Mouse (Mus musculus): ENCODE measurements around the gene Zcwpw1.
A peak's percentile ranks its signal among the peaks of the same experiment; 100 is the strongest.

The Zcwpw1 gene

DNA sequence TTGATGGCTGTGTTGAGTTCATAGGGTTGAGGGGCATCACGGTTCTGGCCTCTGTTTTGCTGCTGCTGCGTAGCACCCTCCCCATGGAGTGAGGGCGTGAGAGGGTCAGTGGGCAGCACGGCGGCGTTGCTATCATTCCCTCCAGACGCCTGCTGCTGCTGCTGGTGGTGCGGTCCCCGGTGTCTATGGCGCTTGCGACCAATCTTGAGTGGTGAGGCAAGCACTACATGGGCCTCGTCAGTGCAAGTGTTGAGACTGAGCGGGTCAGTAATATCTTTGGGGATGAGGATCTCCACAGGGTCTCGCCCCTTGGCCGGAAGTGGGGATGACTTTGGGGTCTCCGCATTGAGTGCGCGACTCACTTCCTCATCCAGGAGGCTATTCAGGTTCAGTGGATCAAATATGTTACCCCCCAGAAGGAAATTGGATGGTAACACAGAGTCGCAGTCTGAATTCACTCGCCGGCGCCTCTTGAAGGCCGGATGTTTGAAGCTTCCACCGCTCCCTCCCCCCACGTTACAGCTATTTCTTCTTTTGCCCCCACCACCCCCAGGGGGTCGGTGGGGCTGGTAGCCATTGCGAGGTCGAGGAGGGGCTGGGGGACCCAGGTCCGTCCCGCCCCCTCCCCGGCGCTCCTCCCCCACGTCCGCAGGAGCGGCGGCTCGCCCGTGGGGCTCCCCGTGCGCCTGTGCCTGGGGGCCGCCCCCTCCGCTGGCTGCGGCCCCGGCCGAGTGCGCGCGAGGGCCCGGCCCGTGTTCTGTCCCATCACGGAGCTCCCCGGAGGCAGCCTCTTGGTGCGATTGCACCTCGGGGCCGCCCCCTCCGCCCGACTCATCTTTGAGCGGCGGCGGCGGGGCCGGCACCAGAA is 2.2 kb upstream of the Zcwpw1 start:
- no peak for DNase-seq (ENCODE audit: low read depth)

DNA sequence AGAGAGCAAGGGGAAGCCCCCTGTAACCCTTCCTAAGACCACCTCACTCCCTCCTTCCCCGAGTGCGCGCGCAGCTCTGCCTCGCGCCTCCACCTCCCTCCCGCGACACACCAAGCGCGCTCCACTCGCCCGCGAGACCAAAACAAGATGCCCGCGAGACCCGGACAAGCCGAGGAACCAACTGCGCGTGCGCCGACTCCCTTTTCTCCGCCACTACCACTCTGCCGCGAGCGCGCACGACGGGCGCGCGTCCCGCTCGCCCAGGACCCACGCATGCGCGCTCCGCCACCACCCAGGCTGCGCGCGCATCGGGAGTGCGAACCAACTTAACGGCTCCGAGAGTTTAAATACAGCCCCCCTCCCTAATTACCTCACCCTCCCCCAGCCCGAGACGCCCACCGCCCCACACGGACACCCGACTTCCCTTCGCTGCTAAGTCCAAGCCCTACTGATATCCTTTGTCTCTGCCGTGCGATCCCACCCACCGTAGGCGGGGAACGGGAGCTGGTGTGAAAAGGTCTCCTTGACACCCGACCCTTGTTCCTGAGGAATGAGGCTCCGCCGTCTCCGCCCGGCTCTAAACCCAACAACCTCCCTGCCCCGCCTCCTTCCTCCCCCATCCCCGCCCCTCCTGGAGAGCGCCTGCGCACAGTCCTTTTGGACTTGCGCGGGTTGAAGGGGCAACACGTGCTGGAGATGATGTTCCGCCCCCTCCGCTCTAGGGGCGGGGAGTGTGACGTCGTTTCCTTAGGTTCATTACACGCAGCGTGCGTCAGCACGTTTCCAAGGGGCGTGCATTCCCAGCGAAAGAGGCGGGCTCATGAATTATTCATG is 1.3 kb upstream of the Zcwpw1 start:
- peak; percentile 100 for DNase-seq (ENCODE audit: low read depth)

- DNase-seq (ENCODE audit: low read depth) = no peak
Measured at GRCm38 (mm10) chr5:137788171-137788570, 573 bp downstream of the Zcwpw1 start.

- peak; percentile 10 for DNase-seq (ENCODE audit: low read depth)
Measured at GRCm38 (mm10) chr5:137788946-137789531, 1.4 kb downstream of the Zcwpw1 start.

DNA sequence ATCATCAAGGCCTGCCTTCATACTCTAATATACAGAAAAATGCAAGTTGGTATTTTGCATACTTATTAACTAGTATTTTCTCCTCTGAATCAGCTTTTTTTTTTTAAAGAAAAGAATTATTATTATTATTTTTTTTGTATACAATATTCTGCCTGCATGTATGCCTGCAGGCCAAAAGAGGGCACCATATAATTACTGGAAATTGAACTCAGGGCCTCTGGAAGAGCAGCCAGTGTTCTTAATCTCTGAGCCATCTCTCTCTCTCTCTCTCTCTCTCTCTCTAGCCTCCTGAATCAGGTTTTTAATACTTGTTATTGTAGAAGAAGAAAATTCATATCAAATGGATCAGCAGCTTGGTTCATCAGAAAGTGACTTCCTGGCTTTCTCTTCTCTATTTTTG is 4.0 kb downstream of the Zcwpw1 start:
- peak; percentile 33 for DNase-seq (ENCODE audit: low read depth)

- DNase-seq (ENCODE audit: low read depth) = no peak
Measured at GRCm38 (mm10) chr5:137796606-137797005, 9.0 kb downstream of the Zcwpw1 start.

GRCm38 (mm10) chr5:137800917-137801316 is 13.3 kb downstream of the Zcwpw1 start:
- no peak for DNase-seq (ENCODE audit: low read depth)

- DNase-seq (ENCODE audit: low read depth) = no peak
Measured at GRCm38 (mm10) chr5:137806158-137806557, 18.6 kb downstream of the Zcwpw1 start.

DNA sequence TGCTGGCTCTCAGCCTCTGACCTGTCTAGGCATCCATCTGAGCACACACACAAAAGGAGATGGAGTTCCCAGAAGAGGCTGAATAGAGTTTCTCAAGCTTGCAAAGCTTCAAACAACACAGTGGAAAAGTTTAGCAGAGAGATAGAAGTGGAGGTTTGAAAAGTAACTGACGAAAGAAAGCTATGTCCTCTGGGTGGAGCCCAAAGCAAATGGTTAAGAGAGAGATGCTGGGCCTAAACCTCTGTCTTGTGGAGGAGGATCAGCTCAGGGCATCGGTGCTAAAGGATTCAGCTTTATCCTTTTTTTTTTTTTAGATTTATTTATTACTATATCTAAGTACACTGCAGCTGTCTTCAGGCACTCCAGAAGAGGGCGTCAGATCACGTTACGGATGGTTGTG is 20.7 kb downstream of the Zcwpw1 start:
- DNase-seq (ENCODE audit: low read depth) = no peak

DNA sequence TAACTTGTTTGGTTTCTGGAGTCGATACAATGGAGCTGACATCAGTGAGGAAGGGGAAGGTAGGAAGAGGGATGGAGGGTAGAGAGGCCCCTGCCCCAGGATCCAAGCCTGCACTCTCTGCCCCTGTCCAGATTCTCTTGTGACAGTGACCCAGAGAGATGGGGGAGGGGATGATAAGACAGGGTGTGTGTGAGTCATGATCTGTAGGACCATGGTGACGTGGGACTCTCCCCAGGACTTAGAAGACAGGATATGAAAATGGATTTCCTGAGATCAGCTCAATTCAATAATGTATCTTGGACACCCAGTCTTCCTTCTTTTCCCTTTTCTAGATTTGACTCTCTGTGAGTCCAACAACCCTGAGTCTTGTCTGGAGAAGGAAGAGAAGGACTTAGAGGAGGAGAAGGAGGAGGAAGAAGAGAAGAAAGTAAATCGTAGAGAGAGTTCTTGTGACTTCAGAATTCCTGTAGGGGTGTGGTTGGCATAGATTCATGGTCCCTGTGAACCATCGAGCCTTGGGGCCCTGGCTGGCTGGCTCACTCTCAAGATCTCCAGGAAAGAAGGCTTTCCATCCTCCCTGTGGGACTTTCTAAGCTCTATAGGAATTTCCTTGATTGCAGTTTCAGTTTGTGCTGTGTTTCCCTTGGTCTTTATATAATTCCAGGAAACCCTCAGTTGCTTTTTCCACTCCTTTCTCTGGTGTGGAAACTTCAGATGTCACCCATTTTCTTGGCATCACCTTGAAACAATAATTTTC is 30.0 kb downstream of the Zcwpw1 start:
- peak; percentile 11 for DNase-seq (ENCODE audit: low read depth)

- no peak for DNase-seq (ENCODE audit: low read depth)
Measured at GRCm38 (mm10) chr5:137822126-137822525, 34.5 kb downstream of the Zcwpw1 start.

GRCm38 (mm10) chr5:137822602-137823001 is 35.0 kb downstream of the Zcwpw1 start:
- DNase-seq (ENCODE audit: low read depth) = no peak

GRCm38 (mm10) chr5:137823455-137824045 is 36.0 kb downstream of the Zcwpw1 start:
- no peak for DNase-seq (ENCODE audit: low read depth)

DNA sequence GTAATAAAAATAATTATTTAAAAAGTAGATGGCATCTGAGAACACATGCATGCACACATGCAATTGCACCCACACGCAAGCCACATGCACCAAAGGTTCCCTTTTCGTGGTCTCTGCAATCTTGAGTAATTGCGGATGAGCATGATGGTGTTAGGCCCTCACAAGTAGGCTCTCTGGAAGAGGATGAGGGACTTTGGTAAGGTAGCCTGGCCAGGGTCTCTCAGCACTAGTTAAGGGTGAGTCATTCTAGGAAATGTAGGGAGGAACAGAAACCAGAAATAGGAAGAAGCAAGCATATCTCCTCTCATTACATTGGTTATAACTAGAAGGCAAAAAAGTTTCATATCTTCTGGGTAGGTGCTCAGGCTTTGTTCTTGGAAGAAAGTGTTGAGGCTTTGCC is 37.4 kb downstream of the Zcwpw1 start:
- DNase-seq (ENCODE audit: low read depth) = no peak

DNA sequence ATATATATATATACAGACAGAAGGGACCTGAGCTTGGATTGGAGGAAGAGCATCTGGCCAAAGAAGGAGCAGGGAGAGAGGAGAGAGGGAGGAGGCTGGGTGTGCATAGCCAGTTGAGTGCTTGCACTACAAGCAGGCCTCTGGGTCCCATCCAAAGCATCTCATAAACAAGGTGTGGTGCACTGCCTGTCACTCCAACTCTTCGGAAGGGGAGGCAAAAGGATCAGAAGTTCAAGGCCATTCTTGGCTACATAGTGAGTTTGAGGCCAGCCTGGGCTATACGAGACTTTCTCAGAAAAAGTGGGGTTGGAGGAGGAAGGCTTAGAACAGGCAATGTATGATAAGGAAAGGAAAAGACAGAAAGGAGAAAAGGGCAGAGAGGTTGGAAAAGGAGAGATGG is 38.4 kb downstream of the Zcwpw1 start:
- DNase-seq (ENCODE audit: low read depth) = no peak

GRCm38 (mm10) chr5:137826421-137826820 is 38.8 kb downstream of the Zcwpw1 start:
- peak; percentile 34 for DNase-seq (ENCODE audit: low read depth)

DNA sequence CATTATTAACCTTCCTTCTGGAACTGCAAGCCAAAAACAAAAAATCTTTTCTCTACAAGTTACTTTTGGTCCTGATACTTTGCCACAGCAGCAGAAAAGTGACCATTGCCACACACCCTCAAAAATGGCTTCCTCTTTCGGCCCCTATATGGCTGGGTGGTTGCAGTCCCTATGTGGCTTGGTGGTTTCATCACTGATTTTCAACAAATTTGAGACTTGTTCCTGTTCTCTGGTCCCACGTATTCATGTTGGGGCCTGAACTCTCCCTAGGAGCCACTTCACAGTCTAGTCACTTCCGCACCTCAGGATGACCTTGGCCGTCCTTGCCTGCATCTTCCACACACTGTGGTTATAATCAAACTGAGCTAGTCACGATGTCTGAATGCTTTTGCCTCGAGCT is 41.1 kb downstream of the Zcwpw1 start:
- no peak for DNase-seq (ENCODE audit: low read depth)

- DNase-seq (ENCODE audit: low read depth) = no peak
Measured at GRCm38 (mm10) chr5:137830238-137830637, 42.6 kb downstream of the Zcwpw1 start.

DNA sequence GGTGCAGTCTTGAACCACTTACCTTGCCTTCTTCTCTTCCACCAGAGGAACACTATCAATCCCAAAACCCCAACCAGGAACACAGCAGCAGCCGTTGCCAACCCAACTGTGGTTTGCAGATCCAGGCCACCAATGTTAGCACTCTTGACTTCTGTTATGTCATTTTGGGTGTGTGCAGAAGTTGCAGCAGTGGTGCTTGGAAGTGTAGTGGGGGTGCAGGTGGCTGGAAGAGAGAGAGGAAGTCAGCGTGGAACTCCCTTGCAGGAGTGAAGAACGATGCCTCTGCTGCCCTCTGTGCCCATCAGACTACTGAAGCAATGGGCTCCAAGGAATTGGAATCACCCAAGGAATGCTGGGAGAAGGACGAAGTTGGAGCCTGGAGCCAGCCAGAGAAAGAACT is 43.5 kb downstream of the Zcwpw1 start:
- DNase-seq (ENCODE audit: low read depth) = no peak

DNA sequence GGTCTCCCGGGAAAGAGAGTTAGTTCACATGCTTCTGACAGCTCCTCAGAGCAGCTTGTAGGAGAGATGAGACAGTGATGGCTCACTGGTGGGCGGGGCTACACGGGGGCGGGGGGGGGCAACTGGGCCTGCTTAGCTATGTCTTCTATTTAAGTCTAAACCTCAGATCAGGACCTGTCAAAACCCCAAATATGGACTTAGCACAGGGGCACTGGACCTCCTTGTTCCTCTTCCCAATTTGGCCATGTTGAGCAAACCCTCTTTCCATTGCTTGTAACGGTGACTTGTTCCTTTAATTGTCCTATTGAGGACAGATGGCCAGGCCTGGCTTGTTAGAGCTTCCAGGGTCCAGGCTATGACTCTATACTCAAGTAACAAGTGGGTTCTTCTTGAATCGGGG is 43.9 kb downstream of the Zcwpw1 start:
- DNase-seq (ENCODE audit: low read depth) = no peak

DNA sequence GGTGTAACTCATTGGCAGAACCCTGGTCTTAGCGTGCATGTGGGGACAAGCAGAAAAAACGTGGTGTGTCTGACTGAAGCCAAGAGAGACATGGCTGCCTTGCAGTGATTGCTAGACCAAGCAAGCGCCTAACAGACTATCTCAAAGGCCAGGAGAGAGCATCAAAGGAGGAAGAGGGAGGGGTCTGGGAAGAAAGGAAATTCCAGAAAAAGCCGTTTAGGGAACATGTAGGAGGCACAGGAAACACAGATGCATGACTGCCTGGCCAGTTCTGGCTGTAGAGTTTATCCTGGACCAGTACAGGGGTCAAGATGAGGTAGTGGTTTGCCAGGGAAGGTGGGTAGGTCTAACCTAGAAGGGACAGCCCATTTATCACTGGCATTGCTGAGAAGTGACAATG is 45.9 kb downstream of the Zcwpw1 start:
- DNase-seq (ENCODE audit: low read depth) = no peak
